Mouse (Mus musculus) G1E (cell line): ENCODE data around the gene Hmx1. TPM values are rescaled to one million over a fixed set of nuclear protein-coding genes. Genes with fewer than 3 reads are reported as not detected.

Experiments
- ATAC-seq: 2 replicates; pipeline ENCODE4 v1.8.0; 2016; ENCODE audit warnings: mild to moderate bottlenecking; ENCODE audit not compliant: insufficient number of reproducible peaks, poor library complexity, low FRiP score, severe bottlenecking; ENCODE audit errors: extremely low read depth
- DNase-seq: peaks from one replicate; pipeline ENCODE4 v3.0.0; 2012; ENCODE audit warnings: low spot score
- H3K27me3 ChIP-seq: 2 replicates; pipeline ENCODE4 v1.6.1; 2012; ENCODE audit warnings: mild to moderate bottlenecking, low read length, inconsistent platforms; ENCODE audit not compliant: insufficient read depth
- H3K36me3 ChIP-seq: replicated peaks from 2 replicates; pipeline ENCODE3; 2012; ENCODE audit warnings: mild to moderate bottlenecking, inconsistent platforms
- H3K4me1 ChIP-seq: 2 replicates; pipeline ENCODE4 v1.6.1; 2012; ENCODE audit warnings: low read depth, low read length, inconsistent platforms, mixed read lengths; ENCODE audit not compliant: insufficient read depth
- H3K4me3 ChIP-seq: 2 replicates; pipeline ENCODE4 v1.5.1; 2012; ENCODE audit warnings: low read depth, mild to moderate bottlenecking, inconsistent platforms, low read length, moderate library complexity, mixed read lengths
- H3K9me3 ChIP-seq: replicated peaks from 2 replicates; pipeline ENCODE4 v1.6.1; 2012; ENCODE audit warnings: inconsistent platforms
- CTCF ChIP-seq: IDR thresholded peaks from 2 replicates; pipeline ENCODE4 v1.5.1; 2012; ENCODE audit warnings: low read depth, low read length, inconsistent platforms, mixed read lengths
- GATA1 ChIP-seq: IDR thresholded peaks from 2 replicates; pipeline ENCODE4 v1.6.1; 2012; ENCODE audit warnings: borderline replicate concordance, low read length, inconsistent platforms, mixed read lengths
- GATA2 ChIP-seq: IDR thresholded peaks from 2 replicates; pipeline ENCODE4 v1.6.1; 2012; ENCODE audit warnings: low read depth, low read length, inconsistent platforms, borderline replicate concordance
- POLR2AphosphoS5 ChIP-seq: IDR thresholded peaks from 2 replicates; pipeline ENCODE4 v1.6.1; 2012; ENCODE audit warnings: low read depth, low read length, inconsistent platforms; ENCODE audit not compliant: insufficient replicate concordance
- TAL1 ChIP-seq: conservative IDR thresholded peaks from 2 replicates; pipeline ENCODE4 v1.6.1; 2012; ENCODE audit warnings: low read depth, low read length, inconsistent platforms, mixed read lengths
- polyA plus RNA-seq: library from polyadenylated mRNA; stranded (reverse); fragments of >175 nt; gene quantifications from 2 replicates; pipeline ENCODE4 v1.2.3, GENCODE M21; 2012
- total RNA-seq, 2 experiments: library from RNA; stranded (forward) in 1 of 2; stranded (reverse) in 1 of 2; fragments of 200-1000 nt in 1 of 2; fragments of >200 nt in 1 of 2; fragmentation: Nextera tagmentation in 1 of 2; gene quantifications; 2 replicates each; pipeline ENCODE4 v1.2.3; 2014 to 2017

Gene Hmx1
- total and polyA plus RNA-seq, 3 experiments, result not detected

DNA sequence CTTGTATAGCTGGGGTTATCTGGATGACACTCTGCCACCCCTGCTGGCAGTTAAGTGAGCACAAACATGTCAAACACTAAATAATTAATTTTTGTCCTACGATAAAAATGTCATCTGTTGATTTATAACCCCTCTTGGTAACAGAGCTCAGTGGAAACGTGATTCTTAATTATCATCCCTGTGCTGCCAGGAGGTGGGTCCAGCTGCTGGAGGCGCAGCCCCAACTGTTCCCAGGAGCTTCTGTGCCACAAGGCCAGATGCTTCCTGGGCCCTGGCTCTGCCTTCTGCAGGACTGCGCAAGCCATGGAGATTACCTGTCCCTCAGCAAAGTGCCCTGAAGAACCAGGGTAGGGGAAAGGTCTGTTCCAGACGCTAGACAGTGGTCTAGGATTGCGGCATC lies 43.2 kb downstream of the Hmx1 start:
- ATAC-seq (no peak), DNase-seq (no peak)
- H3K27me3 ChIP-seq, result no peaks in the 10 kb centered on the region
- TF ChIP-seq GATA1 (no peak), GATA2 (no peak), CTCF (no peak), TAL1 (no peak)
- H3K9me3 ChIP-seq, result no peaks in the 10 kb centered on the region
- no peaks in the 10 kb centered on the region for H3K4me1 ChIP-seq
- no peaks in the 10 kb centered on the region for H3K36me3 ChIP-seq
- no peak overlapping the region for H3K4me3 ChIP-seq

GRCm38 (mm10) chr5:35434038-35434437 lies 45.1 kb downstream of the Hmx1 start:
- no peak for ATAC-seq
- no peak for TF ChIP-seq POLR2AphosphoS5
- 0 out of 2 replicates have a peak, but pooled peaks have one; percentile 20 for TF ChIP-seq CTCF

DNA sequence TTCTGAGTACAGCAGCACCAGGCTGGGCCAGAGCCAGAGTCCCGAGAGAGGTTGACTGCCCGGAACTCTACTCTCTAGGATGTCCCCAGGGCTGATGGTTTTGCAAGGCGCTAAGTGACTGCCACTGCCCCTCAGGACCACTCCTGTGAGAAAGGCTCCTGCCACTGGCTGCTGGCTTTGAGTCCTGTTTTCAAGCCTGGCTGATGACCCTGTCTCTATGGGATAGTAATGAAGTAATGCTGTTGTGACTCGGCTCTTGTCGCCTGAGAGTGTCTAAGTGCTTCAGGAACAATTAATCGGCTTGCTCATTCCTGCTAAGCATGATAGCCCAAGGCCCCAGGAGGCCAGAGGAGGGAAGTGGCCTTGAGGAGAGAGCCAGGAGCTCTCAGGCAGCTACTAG lies 45.8 kb downstream of the Hmx1 start:
- Histone ChIP-seq H3K36me3 (no peaks in the 10 kb centered on the region), H3K9me3 (peaks cover 6% of the 10 kb centered on the region), H3K27me3 (no peaks in the 10 kb centered on the region), H3K4me1 (no peaks in the 10 kb centered on the region), H3K4me3 (no peak overlapping the region)
- ATAC-seq (no peak), DNase-seq (no peak)
- TF ChIP-seq POLR2AphosphoS5 (no peak), CTCF (no peak), TAL1 (no peak), GATA2 (no peak), GATA1 (no peak)

More at GRCm38 (mm10) chr5:35434038-35434437, 45.1 kb downstream of the Hmx1 start:
- no peaks in the 10 kb centered on the region for H3K27me3 ChIP-seq
- H3K36me3 ChIP-seq, result no peaks in the 10 kb centered on the region
- H3K4me3 ChIP-seq, result no peak overlapping the region
- H3K9me3 ChIP-seq, result peaks cover 6% of the 10 kb centered on the region
- no peaks in the 10 kb centered on the region for H3K4me1 ChIP-seq
- DNase-seq, result no peak

DNA sequence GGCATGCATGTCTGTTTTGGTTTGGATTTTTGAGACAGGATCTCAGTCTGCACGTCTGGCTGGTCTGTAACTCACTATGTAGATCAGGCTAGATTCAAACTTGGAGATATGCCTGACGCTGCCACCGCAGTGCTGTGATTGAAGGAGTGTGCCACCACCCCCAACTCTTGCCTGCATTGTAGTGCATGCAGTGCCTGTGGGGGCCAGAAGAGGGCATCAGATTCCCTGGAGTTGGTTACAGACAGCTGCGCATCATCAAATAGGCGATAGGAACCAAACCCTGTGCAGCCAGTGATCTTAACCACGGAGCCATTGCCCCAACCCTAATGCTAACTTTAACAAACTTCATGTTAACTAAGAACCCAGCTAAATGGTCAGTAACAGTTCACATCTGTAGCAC lies 49.9 kb downstream of the Hmx1 start:
- Histone ChIP-seq H3K4me1 (no peaks in the 10 kb centered on the region), H3K36me3 (no peaks in the 10 kb centered on the region), H3K9me3 (peaks cover 6% of the 10 kb centered on the region), H3K27me3 (no peaks in the 10 kb centered on the region; the same call in 1 of the 2 replicates), H3K4me3 (no peak overlapping the region)
- DNase-seq, result no peak
- no peak for ATAC-seq
- TF ChIP-seq GATA1, result no peak
- no peak for TF ChIP-seq TAL1
- no peak for TF ChIP-seq CTCF
- TF ChIP-seq POLR2AphosphoS5, result no peak
- no peak for TF ChIP-seq GATA2

DNA sequence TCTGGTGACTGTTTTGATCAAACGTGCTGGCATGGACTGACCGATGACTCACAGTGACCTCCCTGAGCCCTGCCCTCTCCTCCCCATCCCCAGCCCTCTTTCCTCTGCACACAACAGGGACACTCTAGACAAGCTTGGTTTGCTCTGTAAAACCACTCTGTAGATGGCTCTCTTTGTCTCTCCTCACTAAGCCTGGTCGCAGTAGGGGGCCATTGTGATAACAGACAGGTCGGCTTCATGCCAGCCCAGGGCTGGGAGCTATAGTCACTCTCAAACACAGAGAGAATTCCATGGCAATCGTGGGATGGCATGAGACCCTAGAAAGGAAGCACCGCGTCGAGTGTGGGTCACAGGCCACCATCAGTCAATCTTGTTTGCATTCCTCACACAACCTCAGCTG lies 51.6 kb downstream of the Hmx1 start:
- DNase-seq (no peak), ATAC-seq (no peak)
- no peaks in the 10 kb centered on the region for H3K36me3 ChIP-seq
- TF ChIP-seq GATA2 (no peak), POLR2AphosphoS5 (no peak), GATA1 (no peak), CTCF (no peak), TAL1 (no peak)
- no peaks in the 10 kb centered on the region; the same call in 1 of the 2 replicates for H3K27me3 ChIP-seq
- H3K4me3 ChIP-seq, result no peak overlapping the region
- H3K4me1 ChIP-seq, result no peaks in the 10 kb centered on the region
- H3K9me3 ChIP-seq, result peaks cover 6% of the 10 kb centered on the region

DNA sequence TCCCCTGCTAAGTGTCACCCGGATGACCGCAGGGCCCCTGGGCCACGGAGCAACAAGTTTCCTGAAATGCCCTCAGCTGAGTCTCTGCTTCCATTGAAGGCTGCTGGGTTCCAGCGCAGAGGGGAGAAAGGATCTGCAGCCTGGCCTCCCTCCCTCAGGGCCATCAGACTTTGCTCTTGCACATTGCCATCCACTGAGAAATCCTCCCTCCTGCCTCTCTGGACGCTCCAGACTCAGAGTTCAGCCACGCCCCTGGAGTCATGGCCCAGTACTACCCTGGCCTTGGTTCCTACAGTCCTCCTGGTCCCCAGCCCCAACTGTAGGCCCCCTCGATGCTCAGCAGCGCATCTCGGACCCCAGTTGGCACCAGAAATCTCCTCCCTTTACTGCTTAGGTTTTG lies 52.5 kb downstream of the Hmx1 start:
- Histone ChIP-seq H3K27me3 (no peaks in the 10 kb centered on the region; the same call in 1 of the 2 replicates), H3K4me3 (no peak overlapping the region), H3K36me3 (no peaks in the 10 kb centered on the region), H3K9me3 (peaks cover 6% of the 10 kb centered on the region), H3K4me1 (no peaks in the 10 kb centered on the region)
- ATAC-seq, result no peak
- DNase-seq, result no peak
- TF ChIP-seq POLR2AphosphoS5, result no peak
- TF ChIP-seq GATA1, result no peak
- TF ChIP-seq CTCF, result no peak
- TF ChIP-seq GATA2, result no peak
- no peak for TF ChIP-seq TAL1

DNA sequence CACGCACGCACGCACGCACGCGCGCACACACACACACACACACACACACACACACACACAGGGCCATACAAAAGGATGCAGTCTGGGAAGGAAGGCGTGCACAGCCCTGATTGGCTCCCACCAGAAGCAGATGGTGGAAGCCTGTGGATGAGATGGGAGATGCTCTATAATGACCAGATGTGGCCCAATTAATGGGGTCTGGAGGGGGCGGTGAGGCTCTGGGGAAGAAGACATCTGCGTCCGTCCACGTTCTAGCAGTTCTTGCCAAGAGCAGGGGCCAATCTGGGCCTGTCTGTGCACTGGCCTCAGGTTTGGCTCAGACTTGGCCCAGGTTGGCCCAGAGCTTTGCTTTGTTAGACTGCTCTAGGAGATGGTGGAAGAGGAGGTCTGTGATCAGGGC lies 55.8 kb downstream of the Hmx1 start:
- ATAC-seq (no peak), DNase-seq (no peak)
- H3K4me3 ChIP-seq, result no peak overlapping the region
- H3K27me3 ChIP-seq, result peaks cover 4% of the 10 kb centered on the region; the same call in 1 of the 2 replicates
- no peaks in the 10 kb centered on the region for H3K4me1 ChIP-seq
- H3K9me3 ChIP-seq, result no peaks in the 10 kb centered on the region
- H3K36me3 ChIP-seq, result no peaks in the 10 kb centered on the region
- TF ChIP-seq GATA1 (no peak), CTCF (no peak), TAL1 (no peak), GATA2 (no peak), POLR2AphosphoS5 (no peak)
